Mouse (Mus musculus) kidney, postnatal 4 days (tissue): ENCODE data around the gene Astl.

Experiments
- DNase-seq, 2 experiments: peaks; one replicate each; pipeline ENCODE4 v3.0.0; 2021; ENCODE audit warnings: mixed read lengths in 2 of 2

The Astl gene

GRCm38 (mm10) chr2:127328090-127328851 lies 10.2 kb upstream of the Astl start:
- no peak for DNase-seq

GRCm38 (mm10) chr2:127332807-127333570 lies 5.5 kb upstream of the Astl start:
- no peak for DNase-seq

- peak; percentile 35 to 60 for DNase-seq
Measured at GRCm38 (mm10) chr2:127333945-127334603, 4.4 kb upstream of the Astl start.

- no peak for DNase-seq
Measured at GRCm38 (mm10) chr2:127335078-127335541, 3.3 kb upstream of the Astl start.

GRCm38 (mm10) chr2:127335767-127336496 lies 2.5 kb upstream of the Astl start, which contains the start of gene Dusp2:
Dusp2 (plus strand) TSS chr2:127336159.
- DNase-seq, result peak; percentile 86 to 93

- no peak for DNase-seq
Measured at GRCm38 (mm10) chr2:127336497-127336832, 2.0 kb upstream of the Astl start.

- DNase-seq, result no peak
Measured at GRCm38 (mm10) chr2:127336885-127337284, 1.6 kb upstream of the Astl start.

GRCm38 (mm10) chr2:127337531-127337930 lies 908 bp upstream of the Astl start:
- no peak for DNase-seq

- no peak for DNase-seq
Measured at GRCm38 (mm10) chr2:127338012-127338411, 427 bp upstream of the Astl start.

GRCm38 (mm10) chr2:127338833-127339232 lies 394 bp downstream of the Astl start:
- no peak for DNase-seq

GRCm38 (mm10) chr2:127339262-127339661 lies 823 bp downstream of the Astl start:
- DNase-seq, result no peak

GRCm38 (mm10) chr2:127341159-127341558 lies 2.7 kb downstream of the Astl start:
- DNase-seq, result peak; percentile 83

GRCm38 (mm10) chr2:127346334-127346733 lies 7.9 kb downstream of the Astl start:
- DNase-seq, result peak in 1 of 2 experiments; percentile 35

GRCm38 (mm10) chr2:127347147-127347985 lies 8.9 kb downstream of the Astl start:
- DNase-seq, result no peak

GRCm38 (mm10) chr2:127353881-127354280 lies 15.4 kb downstream of the Astl start:
- no peak for DNase-seq

GRCm38 (mm10) chr2:127362459-127363281 lies 24.2 kb downstream of the Astl start, which contains the start of gene Adra2b:
Adra2b (plus strand) TSS chr2:127363208.
- DNase-seq, result peak; percentile 96

- no peak for DNase-seq
Measured at GRCm38 (mm10) chr2:127363282-127363652, 24.8 kb downstream of the Astl start.

GRCm38 (mm10) chr2:127363696-127364095 lies 25.3 kb downstream of the Astl start:
- peak in 1 of 2 experiments; percentile 34 for DNase-seq

- peak in 1 of 2 experiments; percentile 63 for DNase-seq
Measured at GRCm38 (mm10) chr2:127364452-127364851, 26.0 kb downstream of the Astl start.

- DNase-seq, result peak in 1 of 2 experiments; percentile 25
Measured at GRCm38 (mm10) chr2:127367126-127367820, 28.8 kb downstream of the Astl start.
